Mouse (Mus musculus): Measurements from ENCODE around the gene Myl7.

Myl7 gene

DNA sequence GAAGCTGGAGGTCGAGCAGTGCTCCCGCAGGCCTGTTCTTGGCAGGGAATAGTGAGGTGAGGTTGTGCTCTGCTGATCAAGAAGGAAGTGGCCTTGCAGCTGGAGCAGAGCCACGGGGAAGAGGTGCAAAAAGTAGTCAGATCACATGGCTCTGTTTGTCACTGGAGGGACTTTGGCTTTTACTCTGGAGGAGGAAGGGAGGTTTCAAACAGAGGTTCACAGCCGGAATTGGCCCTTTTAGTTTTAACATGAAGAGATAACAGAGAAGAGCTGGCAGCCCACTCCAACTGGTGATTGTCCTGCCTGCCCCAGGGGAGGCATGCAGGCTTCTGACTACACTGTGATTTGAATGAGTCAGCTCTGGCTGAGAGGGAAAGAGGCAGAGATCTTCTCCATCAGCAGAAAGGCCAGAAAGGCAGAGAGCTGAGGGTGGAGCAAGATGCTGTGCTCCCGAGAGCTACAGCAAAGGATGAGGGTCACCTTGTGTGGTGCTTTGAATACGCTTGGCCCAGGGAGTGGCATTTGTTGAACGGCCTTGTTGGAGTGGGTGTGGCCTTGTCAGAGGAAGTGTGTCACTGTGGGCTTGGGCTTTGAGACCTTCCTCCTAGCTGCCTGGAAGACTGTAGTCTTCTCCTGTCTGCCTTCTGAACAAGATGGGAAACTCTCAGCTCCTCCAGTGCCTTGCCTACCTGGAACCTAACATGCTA lies 51.8 kb downstream of the Myl7 start:
- in situ Hi-C loops (cut with MboI; ENCODE audit: unreplicated experiment in 2 of 2): no loop called here

All from v-Abl transformed pro-B cells (cell line).